Mouse (Mus musculus) CD4-positive, CD25-positive, alpha-beta regulatory T cell, adult 2 months (primary cell): ENCODE results near the gene Gm20388.
A peak's percentile ranks its signal among the peaks of the same experiment; 100 is the strongest.

Experiments used
- DNase-seq: peaks from one replicate; pipeline ENCODE4 v3.0.0-alpha.2; 2012; ENCODE audit warnings: low read depth, low spot score

The Gm20388 gene

GRCm38 (mm10) chr8:120993738-120994137 is 1083.1 kb downstream of the Gm20388 start:
- no peak for DNase-seq

DNA sequence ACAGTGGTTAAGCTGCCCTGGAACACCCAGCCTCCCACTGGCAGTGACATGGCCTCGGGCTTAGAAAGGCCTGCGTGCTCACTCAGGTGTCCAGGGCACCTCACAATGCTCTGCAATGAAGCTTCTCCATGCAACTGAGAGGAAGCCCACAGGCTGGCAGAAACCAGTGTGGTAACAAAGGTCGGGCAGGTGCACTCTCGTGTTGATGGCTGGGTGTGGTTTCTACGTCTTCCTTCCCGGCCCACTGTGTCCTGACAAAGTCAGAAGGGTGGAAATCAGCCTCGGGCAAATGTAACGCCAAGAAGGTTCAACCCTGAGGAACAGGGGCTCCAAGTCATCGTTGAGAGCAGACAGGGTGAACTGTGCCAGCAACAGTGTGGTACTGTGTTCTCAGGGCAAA is 1084.8 kb downstream of the Gm20388 start:
- DNase-seq = no peak

GRCm38 (mm10) chr8:120996905-120997581 is 1086.4 kb downstream of the Gm20388 start:
- DNase-seq = no peak

- DNase-seq = no peak
Measured at GRCm38 (mm10) chr8:120997926-120998325, 1087.3 kb downstream of the Gm20388 start.

GRCm38 (mm10) chr8:120998966-120999365 is 1088.3 kb downstream of the Gm20388 start:
- no peak for DNase-seq

DNA sequence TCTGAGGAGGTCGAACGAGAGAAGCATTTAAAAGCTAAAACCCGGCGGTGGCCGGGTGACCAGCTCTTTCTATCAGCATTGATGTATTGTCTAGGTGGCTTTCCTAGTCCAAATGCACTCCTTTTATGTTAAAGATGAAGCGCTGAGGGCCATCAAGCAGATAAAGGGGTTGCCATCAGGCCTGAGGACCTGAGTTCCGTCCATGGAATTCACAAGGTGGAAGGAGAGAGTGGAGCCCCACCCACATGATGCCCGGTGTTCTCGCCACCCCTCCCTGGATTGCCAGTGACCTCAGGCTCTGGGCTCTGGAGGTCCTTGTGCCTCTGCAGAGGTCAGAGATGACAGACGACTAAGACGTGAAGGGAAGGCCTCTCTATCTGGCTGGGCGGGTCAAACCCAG is 1091.3 kb downstream of the Gm20388 start:
- no peak for DNase-seq

- DNase-seq = no peak
Measured at GRCm38 (mm10) chr8:121002871-121003539, 1092.4 kb downstream of the Gm20388 start.

DNA sequence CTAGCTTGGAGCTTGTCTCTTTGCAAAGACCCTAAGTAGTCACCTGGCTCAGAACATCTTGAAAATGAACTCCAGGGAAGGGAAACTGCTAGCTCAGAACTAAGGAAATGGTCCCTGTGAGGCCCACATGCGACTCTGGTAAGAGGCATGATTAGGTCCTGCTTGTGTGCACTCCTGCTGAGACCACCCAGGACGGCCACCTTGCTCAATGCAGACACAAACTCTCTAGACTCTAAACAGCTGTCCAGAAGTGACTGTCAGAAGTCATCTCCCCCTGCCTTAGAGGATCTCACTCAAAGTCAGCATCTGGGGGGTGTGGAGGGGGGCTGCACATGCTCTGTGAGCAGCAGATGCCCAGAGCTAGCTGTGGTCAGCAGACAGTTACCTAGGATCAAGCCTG is 1093.0 kb downstream of the Gm20388 start:
- no peak for DNase-seq

DNA sequence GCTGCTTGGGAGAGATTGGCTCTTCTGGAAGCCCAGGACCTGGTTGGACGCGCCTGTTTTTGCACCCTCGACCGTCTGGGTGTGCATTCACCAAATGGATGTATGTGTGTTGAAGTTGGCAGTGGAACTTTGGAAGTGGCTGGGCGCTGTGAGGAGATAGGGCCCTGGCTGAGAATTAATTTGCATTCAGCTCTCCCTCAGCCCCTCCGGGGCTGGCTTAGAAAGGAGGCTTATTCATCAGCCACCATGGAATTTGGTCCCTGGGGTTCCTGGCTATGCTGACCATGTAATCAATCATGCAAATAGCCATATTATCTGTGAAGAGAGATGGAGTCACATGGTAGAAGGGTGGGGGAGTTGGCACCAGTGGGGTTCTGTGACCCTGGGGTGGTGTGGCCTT is 1102.7 kb downstream of the Gm20388 start:
- no peak for DNase-seq

DNA sequence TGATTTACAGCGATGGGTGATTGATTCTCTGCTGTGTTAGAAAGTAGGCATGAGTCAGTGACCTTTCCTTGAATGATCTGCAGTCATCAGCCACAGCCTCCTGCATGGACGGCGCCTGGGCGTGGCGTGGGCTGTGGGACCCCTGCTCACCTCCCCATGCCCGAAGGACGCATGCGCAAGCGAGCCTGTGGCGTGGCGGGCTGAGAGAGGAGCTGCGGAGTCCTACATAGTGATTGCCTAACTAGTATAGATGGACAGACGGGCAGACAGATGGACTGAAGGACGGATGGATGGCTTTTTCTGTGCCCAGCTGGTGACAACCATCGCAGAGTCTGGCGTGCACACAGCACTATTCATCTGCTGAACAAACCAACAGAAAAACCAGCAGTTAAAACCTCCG is 1106.0 kb downstream of the Gm20388 start:
- DNase-seq = no peak

GRCm38 (mm10) chr8:121018236-121018635 is 1107.6 kb downstream of the Gm20388 start:
- DNase-seq = no peak

GRCm38 (mm10) chr8:121021488-121021887 is 1110.8 kb downstream of the Gm20388 start:
- no peak for DNase-seq

DNA sequence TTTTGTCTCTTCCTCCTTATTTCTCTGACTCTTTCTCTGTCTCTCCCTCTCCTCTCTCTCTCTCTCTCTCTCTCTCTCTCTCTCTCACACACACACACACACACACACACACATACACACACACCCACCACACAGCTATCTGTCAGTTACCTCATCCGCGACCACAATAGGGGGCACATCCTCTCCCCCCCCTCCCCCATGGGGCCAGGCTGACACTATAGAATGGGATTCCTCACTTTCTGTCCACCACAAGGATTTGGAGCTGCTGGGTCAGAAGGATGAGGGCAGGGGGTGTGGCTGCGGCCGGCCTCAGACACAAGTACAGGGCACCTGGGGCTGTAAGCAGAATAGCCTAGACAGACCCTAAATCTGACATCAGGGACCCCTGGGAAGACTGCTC is 1112.4 kb downstream of the Gm20388 start:
- no peak for DNase-seq

DNA sequence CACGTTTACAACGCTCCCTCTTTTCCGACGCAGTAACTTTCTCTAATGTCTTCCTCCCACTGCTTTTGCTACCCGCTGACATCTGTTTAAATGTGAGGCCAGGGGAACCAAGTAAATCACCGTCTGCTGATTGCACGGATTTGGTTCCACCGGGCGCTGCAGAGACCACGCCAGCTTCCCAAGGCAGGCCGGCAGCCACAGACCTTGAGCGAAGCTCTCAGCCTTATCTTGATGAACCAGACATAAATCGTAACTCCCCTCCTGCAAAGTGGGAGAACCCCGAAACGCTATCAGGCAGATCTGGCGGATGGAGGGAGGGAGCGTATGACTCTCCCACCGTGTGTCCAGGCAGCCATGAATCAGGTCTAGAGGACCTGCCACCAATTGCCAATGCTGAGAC is 1113.1 kb downstream of the Gm20388 start:
- DNase-seq = no peak

DNA sequence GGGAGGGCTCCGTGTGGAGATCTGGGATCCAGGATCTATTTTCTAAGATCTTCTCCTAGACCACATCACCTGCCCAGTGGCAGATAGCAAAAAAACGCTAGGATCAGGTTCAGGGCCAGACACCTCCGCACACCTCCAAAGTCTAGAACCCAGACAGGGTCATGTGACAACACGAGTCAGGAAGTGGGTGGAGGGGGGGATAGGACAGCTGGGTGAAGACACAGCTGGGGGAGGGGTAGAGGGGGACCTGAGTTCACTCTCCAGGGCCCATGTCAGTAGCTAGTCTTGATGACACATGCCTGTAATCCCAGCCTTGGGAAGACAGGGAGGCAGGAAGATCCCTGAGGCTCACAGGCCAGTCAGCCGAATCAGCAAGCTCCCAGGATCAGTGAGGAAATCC is 1114.8 kb downstream of the Gm20388 start:
- DNase-seq = no peak

- DNase-seq = no peak
Measured at GRCm38 (mm10) chr8:121027787-121028186, 1117.1 kb downstream of the Gm20388 start.

DNA sequence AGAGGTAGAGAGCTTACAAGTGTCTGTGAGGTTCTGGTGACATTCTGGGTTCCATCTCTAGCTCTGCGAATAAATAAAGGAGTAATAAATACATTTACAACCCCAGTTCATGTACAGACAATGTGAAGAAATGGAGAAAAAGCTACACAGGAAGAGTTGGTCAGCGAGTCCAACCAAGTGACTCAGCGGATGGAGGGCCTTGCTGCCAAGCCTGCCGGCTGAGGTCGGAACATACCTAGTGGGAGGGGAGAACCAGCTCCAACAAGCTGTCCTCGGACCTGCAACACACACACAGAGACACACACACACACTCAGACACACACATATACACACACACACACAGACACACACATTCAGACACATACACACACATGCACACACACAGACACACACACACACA is 1118.4 kb downstream of the Gm20388 start:
- DNase-seq = no peak

DNA sequence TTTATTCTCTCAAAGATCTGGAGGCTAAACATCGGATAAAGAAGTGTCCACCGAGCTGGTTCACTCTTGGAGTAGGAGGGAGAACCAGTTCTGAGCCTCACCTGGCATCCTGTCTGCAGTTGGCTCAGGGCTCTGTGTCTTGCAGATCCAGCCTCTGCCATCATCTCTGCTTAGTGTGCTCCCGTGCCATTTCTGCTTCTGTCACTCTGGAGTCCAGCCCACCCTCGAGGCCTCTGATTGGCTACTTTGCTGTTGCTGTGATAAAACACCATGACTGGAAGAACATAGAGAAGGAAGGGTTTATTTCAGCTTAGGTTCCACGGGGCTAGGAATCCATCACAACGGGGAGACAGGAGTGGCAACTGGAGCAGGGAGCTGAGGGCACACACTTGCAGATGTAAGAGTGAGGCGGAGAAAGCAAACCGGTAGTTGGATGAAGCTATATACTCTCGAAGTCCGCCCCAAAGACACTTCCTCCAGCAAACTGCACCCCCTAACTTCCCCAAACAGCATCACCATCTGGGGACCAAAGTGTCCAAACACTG is 1119.9 kb downstream of the Gm20388 start:
- DNase-seq = peak; percentile 12

DNA sequence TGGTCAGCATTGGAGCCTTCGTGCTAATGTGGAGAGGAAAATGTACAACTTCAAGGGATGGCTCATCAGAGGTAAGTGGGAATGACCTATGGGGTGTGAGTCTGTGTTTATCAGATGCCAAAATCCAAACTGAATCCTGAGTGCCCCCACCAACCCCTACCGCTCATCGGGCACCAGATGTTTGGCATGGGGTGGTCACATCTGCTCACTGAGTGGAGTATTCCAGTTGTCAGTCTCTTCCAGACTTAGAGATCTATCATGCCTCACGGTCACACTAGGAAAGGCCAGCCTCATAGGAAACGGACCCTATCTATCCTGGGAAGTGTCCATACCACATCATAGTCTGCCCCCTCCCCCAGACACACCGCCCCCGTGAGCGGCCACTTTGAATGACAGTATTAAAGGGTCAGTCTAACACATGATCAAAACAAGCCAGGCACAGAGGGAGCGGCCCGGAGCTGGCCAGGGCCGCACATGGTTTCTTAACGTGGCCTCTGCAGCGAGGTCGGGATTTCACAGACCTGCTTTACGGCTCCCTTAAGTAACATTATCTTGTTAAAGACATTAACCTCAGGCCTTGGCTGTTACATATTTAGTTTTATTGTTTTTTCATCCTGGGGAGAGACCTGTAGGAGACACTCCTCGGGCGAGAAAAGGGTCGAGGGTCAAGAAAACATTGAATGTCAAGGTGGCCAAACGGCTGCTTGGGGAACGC is 1122.8 kb downstream of the Gm20388 start:
- no peak for DNase-seq

DNA sequence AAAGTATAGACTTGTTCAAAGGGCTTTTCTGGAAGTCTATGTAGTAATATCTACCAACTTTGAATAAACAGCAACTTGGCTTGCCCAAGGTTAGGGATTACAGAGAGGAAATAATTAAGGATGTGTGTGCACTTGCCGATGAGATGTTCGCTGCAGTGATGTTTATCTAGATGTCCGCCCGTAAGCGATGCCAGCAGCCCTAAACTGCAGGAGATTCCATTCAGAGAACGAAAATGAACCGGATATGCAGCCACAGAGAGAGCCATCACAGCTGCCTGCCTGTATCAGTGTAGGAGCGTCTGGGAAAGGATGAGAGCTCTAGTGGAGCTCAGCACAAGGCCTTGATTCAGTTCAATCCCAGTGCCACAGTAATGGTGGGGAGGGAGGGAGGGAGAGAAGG is 1125.0 kb downstream of the Gm20388 start:
- DNase-seq = no peak

DNA sequence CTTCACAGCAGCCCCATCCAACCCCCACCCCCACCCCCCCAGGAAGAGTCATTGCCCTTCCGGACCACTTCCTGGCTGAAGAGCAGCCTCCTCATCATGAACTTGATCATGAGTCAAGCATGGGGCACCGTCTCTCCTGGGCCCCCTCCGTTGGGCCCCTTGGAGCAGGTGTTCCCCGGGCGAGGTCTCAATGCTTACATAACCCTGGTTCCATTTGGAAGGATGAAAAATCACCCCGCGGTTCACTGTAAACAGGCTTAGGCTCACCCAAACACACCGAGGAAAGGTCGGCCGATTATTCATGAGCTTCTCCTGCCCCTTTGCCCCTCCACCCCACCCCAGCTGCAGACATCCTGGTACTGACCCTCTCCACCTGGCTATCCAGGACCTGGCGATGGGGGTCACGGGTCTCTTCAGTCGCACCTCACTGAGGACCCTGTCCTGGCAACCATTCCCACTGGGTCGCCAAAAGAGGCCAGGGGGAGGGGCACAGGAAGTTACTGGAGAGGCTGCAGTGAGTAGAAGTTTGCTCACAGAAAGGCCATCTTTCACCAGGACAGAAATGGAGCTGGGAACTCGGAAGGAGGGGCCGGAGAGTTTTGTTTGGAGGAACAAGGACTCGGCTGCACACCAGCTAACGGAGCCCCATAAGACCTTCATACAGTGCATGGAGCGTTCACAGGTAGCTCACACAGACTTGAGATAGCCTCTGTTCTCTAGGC is 1133.2 kb downstream of the Gm20388 start:
- DNase-seq = no peak

GRCm38 (mm10) chr8:121047441-121047840 is 1136.8 kb downstream of the Gm20388 start:
- peak; percentile 29 for DNase-seq
